Mouse (Mus musculus): ENCODE data around the gene Mif4gd. TPM values are rescaled to one million over a fixed set of nuclear protein-coding genes. Genes with fewer than 3 reads are reported as not detected.
A peak's percentile ranks its signal among the peaks of the same experiment; 100 is the strongest.

The Mif4gd gene
- total and polyA plus RNA-seq, 2 experiments, result 35.5 to 108 TPM

- Histone ChIP-seq H3K4me3 (ENCODE audit: insufficient read depth, low read depth, low read length) (no peak overlapping the region), H3K4me1 (ENCODE audit: control insufficient read depth, insufficient read depth, low read length) (peaks cover 21% of the 10 kb centered on the region), H3K27ac (replicated peaks; ENCODE audit: insufficient read depth, low read depth, low read length) (no peak overlapping the region), H3K9ac (ENCODE audit: low read depth, low read length) (no peak overlapping the region), H3K79me2 (ENCODE audit: control insufficient read depth, insufficient read depth, low read length) (peaks cover 14% of the 10 kb centered on the region; the same call in 1 of the 2 replicates), H3K36me3 (ENCODE audit: control insufficient read depth, insufficient read depth, low read length) (peaks cover 19% of the 10 kb centered on the region; the same call in 1 of the 2 replicates), H3K27me3 (ENCODE audit: control insufficient read depth, insufficient read depth, low read length) (no peaks in the 10 kb centered on the region)
- 76% methylated on average over 3 of the region's 3 CpGs for WGBS
- TF ChIP-seq CTCF (IDR thresholded peaks at IDR 0.05; ENCODE audit: low read depth, low read length) (no peak), POLR2A (IDR thresholded peaks at IDR 0.05; ENCODE audit: extremely low read depth, insufficient read depth, low read length) (no peak)
- DNase-seq (ENCODE audit: extremely low read depth, low read depth, low spot score), result no peak
Observed at GRCm38 (mm10) chr11:115609576-115609975, 3.2 kb downstream of the Mif4gd start.

DNA sequence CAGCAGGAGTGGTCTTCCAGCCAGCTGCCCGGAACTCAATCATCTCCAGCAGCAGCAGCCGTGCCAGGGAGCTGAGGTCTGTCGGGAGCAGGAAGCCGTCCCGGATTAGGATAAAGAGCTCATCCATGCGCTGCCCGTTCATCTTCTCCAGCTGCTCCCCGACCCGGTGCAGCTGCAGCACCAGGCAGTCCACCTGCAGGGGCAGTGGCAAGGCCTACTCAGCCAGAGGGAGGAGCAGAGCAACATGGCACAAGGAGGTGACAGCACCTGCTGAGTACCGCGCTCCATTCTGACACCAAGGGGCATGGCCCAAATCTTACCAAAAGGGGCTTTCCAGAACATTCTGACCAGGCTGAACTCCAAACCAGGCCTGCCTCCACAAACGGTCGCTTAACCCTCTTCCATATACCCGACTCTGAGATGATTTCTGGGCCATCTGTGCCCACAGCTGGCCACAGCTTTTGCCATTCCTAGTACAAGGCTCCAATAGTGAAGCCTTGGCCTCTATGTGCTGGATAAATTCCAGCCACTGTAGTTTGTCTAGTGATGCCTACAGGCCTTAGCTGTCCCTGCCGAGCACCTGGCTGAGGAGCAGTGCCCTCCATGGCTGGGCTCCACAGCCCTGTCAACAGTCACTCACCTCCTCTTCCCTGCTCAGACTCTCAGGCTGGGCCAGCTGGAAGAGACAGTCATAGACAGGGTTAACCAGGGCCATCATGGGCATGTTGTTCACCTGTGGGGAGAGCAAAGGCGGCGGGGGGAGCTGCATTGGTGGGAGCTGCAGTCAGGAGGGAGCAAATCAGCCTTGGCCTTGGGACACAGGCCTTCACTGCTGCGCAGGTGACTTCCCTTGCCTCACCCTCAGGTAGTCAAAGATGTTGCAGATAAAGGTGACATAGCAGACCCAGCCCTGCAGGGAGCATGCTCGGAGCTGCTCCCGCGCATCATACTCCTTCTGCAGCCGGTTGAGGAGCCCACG lies 4.1 kb downstream of the Mif4gd start:
- Histone ChIP-seq H3K4me3 (ENCODE audit: insufficient read depth, low read depth, low read length) (no peak overlapping the region), H3K4me1 (ENCODE audit: control insufficient read depth, insufficient read depth, low read length) (peaks cover 19% of the 10 kb centered on the region), H3K9ac (ENCODE audit: low read depth, low read length) (no peak overlapping the region), H3K79me2 (ENCODE audit: control insufficient read depth, insufficient read depth, low read length) (peaks cover 21% of the 10 kb centered on the region; the same call in 1 of the 2 replicates), H3K27ac (replicated peaks; ENCODE audit: insufficient read depth, low read depth, low read length) (no peak overlapping the region), H3K36me3 (ENCODE audit: control insufficient read depth, insufficient read depth, low read length) (peaks cover 19% of the 10 kb centered on the region; the same call in 1 of the 2 replicates), H3K27me3 (ENCODE audit: control insufficient read depth, insufficient read depth, low read length) (no peaks in the 10 kb centered on the region)
- no peak for TF ChIP-seq CTCF (IDR thresholded peaks at IDR 0.05; ENCODE audit: low read depth, low read length)
- no peak for TF ChIP-seq POLR2A (IDR thresholded peaks at IDR 0.05; ENCODE audit: extremely low read depth, insufficient read depth, low read length)
- WGBS, result 85% methylated on average over 23 of the region's 23 CpGs
- no peak for DNase-seq (ENCODE audit: extremely low read depth, low read depth, low spot score)

GRCm38 (mm10) chr11:115606733-115607132 lies 6.0 kb downstream of the Mif4gd start:
- no peak overlapping the region for H3K27ac ChIP-seq (replicated peaks; ENCODE audit: insufficient read depth, low read depth, low read length)
- peaks cover 24% of the 10 kb centered on the region for H3K4me1 ChIP-seq (ENCODE audit: control insufficient read depth, insufficient read depth, low read length)

DNA sequence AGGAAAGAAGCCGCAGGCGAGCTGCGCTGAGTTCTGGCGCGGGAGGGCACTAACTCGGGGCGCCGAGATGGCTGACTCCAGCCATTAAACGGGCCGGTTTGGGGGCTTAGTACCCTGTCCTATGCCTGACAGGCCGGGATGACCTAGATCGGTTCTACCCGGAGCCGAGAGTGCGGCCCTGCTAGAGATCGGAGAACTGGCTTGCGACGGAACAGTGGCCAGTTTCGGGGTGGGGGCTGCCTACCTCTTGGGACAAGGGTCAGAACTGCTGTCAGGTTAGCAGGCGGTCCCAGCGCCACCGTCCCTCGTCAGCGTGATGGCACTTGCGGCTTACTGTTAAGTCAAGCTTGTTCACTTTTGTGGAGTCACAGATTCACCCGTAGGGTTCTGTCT lies 8.5 kb downstream of the Mif4gd start:
- WGBS, result 0% methylated on average over 26 of the region's 26 CpGs

More at GRCm38 (mm10) chr11:115606733-115607132, 6.0 kb downstream of the Mif4gd start:
- Histone ChIP-seq H3K9ac (ENCODE audit: low read depth, low read length) (no peak overlapping the region), H3K36me3 (ENCODE audit: control insufficient read depth, insufficient read depth, low read length) (peaks cover 19% of the 10 kb centered on the region; the same call in 1 of the 2 replicates), H3K79me2 (ENCODE audit: control insufficient read depth, insufficient read depth, low read length) (peaks cover 29% of the 10 kb centered on the region; the same call in 1 of the 2 replicates), H3K27me3 (ENCODE audit: control insufficient read depth, insufficient read depth, low read length) (no peaks in the 10 kb centered on the region), H3K4me3 (ENCODE audit: insufficient read depth, low read depth, low read length) (no peak overlapping the region)
- DNase-seq (ENCODE audit: extremely low read depth, low read depth, low spot score), result no peak
- TF ChIP-seq CTCF (IDR thresholded peaks at IDR 0.05; ENCODE audit: low read depth, low read length) (no peak), POLR2A (IDR thresholded peaks at IDR 0.05; ENCODE audit: extremely low read depth, insufficient read depth, low read length) (no peak)
- 96% methylated on average over 18 of the region's 18 CpGs for WGBS

DNA sequence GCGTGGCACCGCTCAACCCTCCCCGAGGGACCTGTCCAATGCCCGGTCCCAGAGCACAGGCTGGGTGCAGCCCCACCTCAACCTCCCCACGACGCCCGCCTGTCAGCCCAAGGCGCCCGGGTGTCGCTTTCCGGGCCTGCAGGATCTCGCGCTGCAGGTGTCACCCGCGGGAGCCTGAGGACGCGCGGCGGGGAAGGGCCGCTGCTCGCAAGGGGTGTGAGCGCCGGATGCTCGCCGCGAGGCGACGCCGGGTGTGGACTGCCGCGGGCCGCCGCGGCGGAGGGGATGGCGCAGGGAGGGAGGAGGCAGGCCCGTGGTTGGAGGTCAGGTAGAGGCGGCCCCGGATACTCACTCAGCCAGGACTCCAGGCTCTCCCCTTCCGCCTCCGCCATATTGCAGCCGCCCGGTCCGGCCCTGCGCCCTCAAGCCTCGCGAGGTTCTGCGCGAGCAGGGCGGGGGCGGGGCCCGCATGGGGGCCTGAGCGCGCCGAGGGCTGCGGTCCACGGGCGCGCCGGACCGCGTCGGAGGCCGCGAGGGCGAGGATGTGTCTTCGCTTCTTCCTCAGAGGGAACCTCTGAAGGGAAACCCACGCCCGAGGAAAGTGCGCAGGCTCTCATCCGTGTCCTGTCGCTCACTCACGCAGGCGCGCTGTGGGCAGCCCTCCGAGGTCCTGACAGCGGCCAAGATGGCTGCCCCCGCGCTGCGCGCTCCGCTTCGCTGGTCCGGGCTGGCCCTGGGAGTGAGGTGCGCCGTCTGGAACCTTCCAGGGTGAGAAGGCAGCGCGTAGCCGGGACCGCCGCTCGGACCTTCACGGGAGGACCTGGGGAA lies 9.1 kb downstream of the Mif4gd start, which contains the start of the genes Mrps7 and Gga3:
Gene Mrps7 (plus strand): TSS at position 450 of the 828 bp plus-strand sequence.
Gene Gga3 (minus strand): TSS at position 576 of the 828 bp plus-strand sequence.
- Histone ChIP-seq H3K9ac (ENCODE audit: low read depth, low read length) (peak within 1 kb of the TSS; percentile 87), H3K4me1 (ENCODE audit: control insufficient read depth, insufficient read depth, low read length) (peaks cover 23% of the 10 kb centered on the region), H3K4me3 (ENCODE audit: insufficient read depth, low read depth, low read length) (peak within 1 kb of the TSS; percentile 83), H3K27me3 (ENCODE audit: control insufficient read depth, insufficient read depth, low read length) (no peaks in the 10 kb centered on the region), H3K79me2 (ENCODE audit: control insufficient read depth, insufficient read depth, low read length) (peaks cover 25% of the 10 kb centered on the region; the same call in 1 of the 2 replicates), H3K36me3 (ENCODE audit: control insufficient read depth, insufficient read depth, low read length) (peaks cover 15% of the 10 kb centered on the region; the same call in 1 of the 2 replicates), H3K27ac (replicated peaks; ENCODE audit: insufficient read depth, low read depth, low read length) (peak within 1 kb of the TSS; percentile 91)
- TF ChIP-seq POLR2A (IDR thresholded peaks at IDR 0.05; ENCODE audit: extremely low read depth, insufficient read depth, low read length) (peak; percentile 83), CTCF (IDR thresholded peaks at IDR 0.05; ENCODE audit: low read depth, low read length) (peak; percentile 23; the same call in 1 of the 2 replicates)
- peak; percentile 80 for DNase-seq (ENCODE audit: extremely low read depth, low read depth, low spot score)
- under 1% methylated on average over 92 of the region's 93 CpGs for whole genome bisulfite sequencing

More for the DNA sequence above, 8.5 kb downstream of the Mif4gd start:
- peak overlapping the region; percentile 82 for H3K9ac ChIP-seq (ENCODE audit: low read depth, low read length)
- no peak for TF ChIP-seq CTCF (IDR thresholded peaks at IDR 0.05; ENCODE audit: low read depth, low read length)
- no peak for TF ChIP-seq POLR2A (IDR thresholded peaks at IDR 0.05; ENCODE audit: extremely low read depth, insufficient read depth, low read length)
- peaks cover 18% of the 10 kb centered on the region; the same call in 1 of the 2 replicates for H3K36me3 ChIP-seq (ENCODE audit: control insufficient read depth, insufficient read depth, low read length)
- H3K79me2 ChIP-seq (ENCODE audit: control insufficient read depth, insufficient read depth, low read length), result peaks cover 25% of the 10 kb centered on the region; the same call in 1 of the 2 replicates
- H3K4me3 ChIP-seq (ENCODE audit: insufficient read depth, low read depth, low read length), result peak overlapping the region; percentile 83
- H3K27ac ChIP-seq (replicated peaks; ENCODE audit: insufficient read depth, low read depth, low read length), result peak overlapping the region; percentile 91
- H3K27me3 ChIP-seq (ENCODE audit: control insufficient read depth, insufficient read depth, low read length), result no peaks in the 10 kb centered on the region
- peaks cover 23% of the 10 kb centered on the region for H3K4me1 ChIP-seq (ENCODE audit: control insufficient read depth, insufficient read depth, low read length)
- DNase-seq (ENCODE audit: extremely low read depth, low read depth, low spot score), result peak; percentile 53
